ENCODE assay signal across 8 mouse cellular contexts in the genomic region with DNA sequence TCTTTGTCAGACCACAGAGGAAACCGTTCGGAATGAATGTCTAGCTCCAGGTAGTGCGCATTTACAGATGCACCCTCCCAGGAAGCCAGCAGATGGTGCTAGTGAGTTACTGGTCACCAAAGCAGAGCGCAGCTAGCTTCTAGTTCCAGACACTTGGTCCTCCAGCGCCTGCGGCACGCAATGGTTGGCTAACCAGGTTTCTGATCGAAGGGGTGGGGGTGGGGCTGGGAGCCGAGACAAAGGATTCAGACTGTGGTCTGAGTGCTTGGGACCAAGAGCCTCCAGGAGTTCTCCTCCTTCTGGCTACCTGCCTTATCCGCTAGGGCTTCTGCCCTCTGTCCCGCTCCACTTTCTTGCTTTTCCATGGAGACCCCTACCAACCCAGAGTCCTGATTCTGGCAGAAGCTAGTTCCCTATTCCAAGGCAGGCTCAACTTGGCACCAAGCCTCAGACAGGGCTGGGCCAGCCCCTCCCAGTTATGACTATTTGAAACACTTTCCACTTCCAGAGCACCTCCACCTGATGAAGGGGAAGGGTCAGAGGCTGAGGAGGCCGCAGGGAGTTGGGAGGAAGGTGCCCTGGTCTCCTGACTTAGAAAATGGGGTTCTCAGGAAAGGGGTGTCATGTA. TPM values are rescaled to one million over a fixed set of nuclear protein-coding genes. Genes with fewer than 3 reads are reported as not detected.
DNase-seq lines count a peak whose midpoint lies in the region; ATAC-seq and TF ChIP-seq lines count a peak whose summit lies in the region.

No protein-coding gene starts in this region.

- H3K27me3 ChIP-seq in intestine, embryonic 15.5 days (replicated peaks), result peaks cover 11% of the 10 kb centered on the region; the same call in 1 of the 2 replicates

- peak; percentile 97 for TF ChIP-seq CTCF in cortical plate, adult 2 months (IDR thresholded peaks at IDR 0.05; ENCODE audit: extremely low read depth, insufficient read depth, low read length)

- DNase-seq in adrenal gland, adult (ENCODE audit: inconsistent age in 2 of 2, low spot score in 1 of 2), result peak; percentile 74 to 93
- peak; percentile 75 for DNase-seq in gastrocnemius, postnatal 14 days
- peak; percentile 76 to 77 for DNase-seq in left cerebral cortex, postnatal 25 days (ENCODE audit: low spot score in 2 of 2)
- DNase-seq in right cerebral cortex, postnatal 10 days (ENCODE audit: low spot score in 2 of 2), result peak; percentile 75 to 81
- DNase-seq in yolk sac, embryonic 10.5 days (ENCODE audit: low spot score), result peak; percentile 76

- ATAC-seq in intestine, embryonic 15.5 days, result peak; percentile 60
- peak; percentile 60 for ATAC-seq in megakaryocyte-erythroid progenitor cell, adult 5-6 weeks (replicated peaks; ENCODE audit: low FRiP score, low TSS enrichment, poor library complexity, severe bottlenecking)

- H3K4me1 ChIP-seq in cortical plate, adult 2 months (ENCODE audit: control insufficient read depth, insufficient read depth, low read length), result 0 out of 2 replicates have a peak, but pooled peaks cover 2% of the 10 kb centered on the region
- peaks cover 32% of the 10 kb centered on the region for H3K4me1 ChIP-seq in intestine, embryonic 15.5 days (replicated peaks)

- no peak for TF ChIP-seq POLR2A in cortical plate, adult 2 months (IDR thresholded peaks at IDR 0.05; ENCODE audit: extremely low read depth, insufficient read depth, low read length)

- H3K27ac ChIP-seq in cortical plate, adult 2 months (ENCODE audit: insufficient read depth, low read length), result no peak overlapping the region
- no peak overlapping the region for H3K27ac ChIP-seq in intestine, embryonic 15.5 days

- 15% methylated on average over 12 of the region's 12 CpGs for WGBS in intestine, embryonic 15.5 days

- peak overlapping the region; percentile 49 for H3K4me2 ChIP-seq in intestine, embryonic 15.5 days (replicated peaks)

- no peaks in the 10 kb centered on the region for H3K36me3 ChIP-seq in intestine, embryonic 15.5 days

- intact Hi-C loops in gastrocnemius, postnatal 14 days (cut with DNase I; ENCODE audit: low total_unique reads), result loop anchor here (5.0 kb wide), 1 partner anchor 36 kb away; no protein-coding TSS in a partner anchor
- intact Hi-C loops in left cerebral cortex, postnatal 25 days (cut with DNase I), result loop anchor here (1.0 kb wide), 1 partner anchor 38 kb away; no protein-coding TSS in a partner anchor

- H3K9me3 ChIP-seq in intestine, embryonic 15.5 days, result no peaks in the 10 kb centered on the region

- 0 out of 2 replicates have a peak overlapping the region, but pooled peaks have one; percentile 23 for H3K9ac ChIP-seq in intestine, embryonic 15.5 days

- no peak overlapping the region for H3K4me3 ChIP-seq in cortical plate, adult 2 months (ENCODE audit: insufficient read depth, low read length)
- H3K4me3 ChIP-seq in intestine, embryonic 15.5 days (replicated peaks), result no peak overlapping the region

RNA-seq across cellular contexts. Expression of a gene that starts 2.4 kb away (rescaled TPM):
- not detected in 2 replicates for polyA plus RNA-seq in cortical plate, adult 2 months (2012; rRNA removed)
- total RNA-seq in gastrocnemius, postnatal 14 days (2021), result 1 to 10 TPM; 1.9 to 2.1 TPM
- polyA plus RNA-seq in intestine, embryonic 15.5 days (2015; fragmentation: Nextera tagmentation; extraction: Ambion mirVana), result 2.7 and 3.0 TPM in 2 replicates
- not detected for total RNA-seq in left cerebral cortex, postnatal 25 days (2021)
- 0.20 TPM in 1 of 2 replicates, not detected in the other for total RNA-seq in megakaryocyte-erythroid progenitor cell, adult 5-6 weeks (2014; fragmentation: Nextera tagmentation)
- 0.19 TPM in 1 of 2 replicates, not detected in the other for total RNA-seq in megakaryocyte-erythroid progenitor cell, adult 5-6 weeks (2017)

RNA-seq across cellular contexts. Expression of a gene that starts 19.4 kb away (rescaled TPM):
- polyA plus RNA-seq in cortical plate, adult 2 months (2012; rRNA removed), result 63.6 and 66.2 TPM in 2 replicates
- total RNA-seq in gastrocnemius, postnatal 14 days (2021), result 10 to 100 TPM; 10.1 to 11.2 TPM
- 20.1 and 22.6 TPM in 2 replicates for polyA plus RNA-seq in intestine, embryonic 15.5 days (2015; fragmentation: Nextera tagmentation; extraction: Ambion mirVana)
- total RNA-seq in left cerebral cortex, postnatal 25 days (2021), result 10 to 100 TPM; 34.9 to 35.6 TPM
- total RNA-seq in megakaryocyte-erythroid progenitor cell, adult 5-6 weeks (2014; fragmentation: Nextera tagmentation), result 8.4 and 12.8 TPM in 2 replicates
- 2.2 and 3.8 TPM in 2 replicates for total RNA-seq in megakaryocyte-erythroid progenitor cell, adult 5-6 weeks (2017)

RNA-seq across cellular contexts. Expression of a gene that starts 44.8 kb away (rescaled TPM):
- 77.9 and 93.2 TPM in 2 replicates for polyA plus RNA-seq in cortical plate, adult 2 months (2012; rRNA removed)
- total RNA-seq in gastrocnemius, postnatal 14 days (2021), result 100 to 1,000 TPM; 191 to 254 TPM
- 38.1 and 39.3 TPM in 2 replicates for polyA plus RNA-seq in intestine, embryonic 15.5 days (2015; fragmentation: Nextera tagmentation; extraction: Ambion mirVana)
- total RNA-seq in left cerebral cortex, postnatal 25 days (2021), result 10 to 100 TPM; 30.1 to 37.5 TPM
- 0.45 and 1.4 TPM in 2 replicates for total RNA-seq in megakaryocyte-erythroid progenitor cell, adult 5-6 weeks (2014; fragmentation: Nextera tagmentation)
- 1.3 TPM in 1 of 2 replicates, not detected in the other for total RNA-seq in megakaryocyte-erythroid progenitor cell, adult 5-6 weeks (2017)

RNA-seq across cellular contexts. Expression of a gene that starts 49.7 kb away (rescaled TPM):
- 359 and 361 TPM in 2 replicates for polyA plus RNA-seq in cortical plate, adult 2 months (2012; rRNA removed)
- 10 to 100 TPM; 43.2 to 44.7 TPM for total RNA-seq in gastrocnemius, postnatal 14 days (2021)
- 78.2 and 89.4 TPM in 2 replicates for polyA plus RNA-seq in intestine, embryonic 15.5 days (2015; fragmentation: Nextera tagmentation; extraction: Ambion mirVana)
- total RNA-seq in left cerebral cortex, postnatal 25 days (2021), result 100 to 1,000 TPM; 317 to 340 TPM
- total RNA-seq in megakaryocyte-erythroid progenitor cell, adult 5-6 weeks (2014; fragmentation: Nextera tagmentation), result 51.9 and 70.3 TPM in 2 replicates
- total RNA-seq in megakaryocyte-erythroid progenitor cell, adult 5-6 weeks (2017), result 21.0 and 32.0 TPM in 2 replicates

Comparison
In these comparisons a context has a peak if more than half of its experiments do, and no peak if none do; other contexts are left out.
1. RNA of a gene that starts 44.8 kb away (total RNA-seq): 191 to 254 TPM in gastrocnemius, postnatal 14 days and 30.1 to 37.5 TPM in left cerebral cortex, postnatal 25 days; 0.45 to 1.4 TPM in megakaryocyte-erythroid progenitor cell, adult 5-6 weeks; every median in the first group is over 10 times any median in the second.
2. Peak in every context shown above with its lines, with median percentiles within 50 percentile points of each other: DNase-seq.